Mouse (Mus musculus) v-Abl transformed pro-B cells (cell line): ENCODE measurements around the gene Otud7b.

Experiments used
- in situ Hi-C, 2 experiments: fragments of 400-800 bp; cut with MboI; formaldehyde crosslinking; loops; one replicate each; pipeline ENCODE4 v1.15.1; 2025; ENCODE audit not compliant: unreplicated experiment in 2 of 2

Otud7b gene

DNA sequence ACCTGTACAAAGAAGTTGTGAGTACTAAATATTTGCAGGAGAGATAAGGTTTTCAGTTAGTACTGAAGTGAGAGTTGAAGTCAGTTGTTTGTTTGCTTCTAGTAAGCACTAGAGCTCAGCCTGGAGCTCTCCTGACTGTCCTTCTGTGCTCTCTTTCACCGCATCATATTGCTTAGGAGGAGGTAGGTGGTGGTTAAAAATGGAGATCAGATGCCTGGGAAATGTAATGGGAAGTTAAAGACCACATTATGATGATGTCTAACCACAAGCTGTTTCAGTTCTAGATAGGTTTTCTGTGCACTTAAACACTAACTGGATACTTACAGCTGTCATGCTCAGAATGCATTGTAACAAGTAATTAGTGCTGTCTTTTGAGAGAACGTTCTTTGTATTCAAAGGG, 13.8 kb downstream of the Otud7b start:
- in situ Hi-C loops = no loop called here

DNA sequence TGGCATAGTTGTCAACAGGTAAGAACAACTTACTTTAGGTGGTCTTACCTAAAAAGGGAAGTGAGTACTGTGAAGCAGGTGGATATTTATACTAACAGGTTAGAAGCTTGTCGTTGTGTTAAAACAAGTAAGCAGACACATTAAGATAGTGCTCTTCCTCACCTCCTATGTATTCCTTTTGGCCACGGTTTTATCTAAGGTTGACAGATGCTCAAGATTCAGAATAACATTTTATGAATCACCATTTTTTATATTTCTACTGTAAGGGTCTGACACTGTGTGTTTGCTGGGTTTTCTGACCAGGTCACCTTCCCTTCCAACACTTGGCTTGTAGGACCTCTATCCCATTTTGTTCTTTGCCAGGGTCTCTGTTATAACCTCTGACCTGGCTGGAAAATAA, 14.4 kb downstream of the Otud7b start:
- in situ Hi-C loops = no loop called here

DNA sequence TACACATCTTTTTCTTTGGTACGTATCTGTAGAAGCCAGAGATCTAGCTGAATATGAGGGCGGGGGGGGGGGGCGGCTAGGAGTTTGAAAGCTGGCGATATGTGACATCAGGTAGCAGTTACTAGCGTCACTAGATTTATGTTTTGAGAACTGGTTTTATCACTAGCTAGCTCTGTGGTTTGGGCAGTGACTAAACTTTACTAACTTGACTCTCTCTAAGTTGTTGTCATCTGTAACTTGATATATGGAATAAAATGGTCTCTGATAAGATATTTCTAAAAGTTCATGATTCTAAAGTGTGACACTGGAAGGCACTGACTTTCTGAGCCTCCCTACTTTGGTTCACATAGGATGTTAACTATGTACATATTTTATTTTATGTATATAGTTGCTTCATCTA, 19.9 kb downstream of the Otud7b start:
- in situ Hi-C loops = no loop called here

- in situ Hi-C loops = no loop called here
Observed at GRCm38 (mm10) chr3:96128128-96128527, 23.8 kb downstream of the Otud7b start.

DNA sequence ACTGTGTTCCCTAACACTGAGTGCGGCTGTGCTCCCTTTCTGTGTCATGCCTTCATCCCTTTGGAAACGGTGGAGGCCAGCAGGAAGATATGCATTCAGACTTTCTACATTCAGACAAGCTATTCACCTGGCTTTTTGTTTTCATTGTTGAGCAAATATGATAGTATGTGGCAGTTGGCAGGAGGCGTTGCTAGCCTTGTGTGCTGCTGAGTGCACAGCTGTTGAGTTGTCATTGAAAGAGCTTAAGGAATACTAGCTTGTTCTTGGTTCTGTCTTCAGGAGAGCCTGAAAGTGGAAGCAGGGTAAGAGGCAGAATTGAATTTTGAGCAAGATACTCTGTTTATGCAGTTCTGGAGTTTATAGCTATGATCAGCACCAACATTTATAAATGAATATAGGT, 28.2 kb downstream of the Otud7b start:
- in situ Hi-C loops = no loop called here

DNA sequence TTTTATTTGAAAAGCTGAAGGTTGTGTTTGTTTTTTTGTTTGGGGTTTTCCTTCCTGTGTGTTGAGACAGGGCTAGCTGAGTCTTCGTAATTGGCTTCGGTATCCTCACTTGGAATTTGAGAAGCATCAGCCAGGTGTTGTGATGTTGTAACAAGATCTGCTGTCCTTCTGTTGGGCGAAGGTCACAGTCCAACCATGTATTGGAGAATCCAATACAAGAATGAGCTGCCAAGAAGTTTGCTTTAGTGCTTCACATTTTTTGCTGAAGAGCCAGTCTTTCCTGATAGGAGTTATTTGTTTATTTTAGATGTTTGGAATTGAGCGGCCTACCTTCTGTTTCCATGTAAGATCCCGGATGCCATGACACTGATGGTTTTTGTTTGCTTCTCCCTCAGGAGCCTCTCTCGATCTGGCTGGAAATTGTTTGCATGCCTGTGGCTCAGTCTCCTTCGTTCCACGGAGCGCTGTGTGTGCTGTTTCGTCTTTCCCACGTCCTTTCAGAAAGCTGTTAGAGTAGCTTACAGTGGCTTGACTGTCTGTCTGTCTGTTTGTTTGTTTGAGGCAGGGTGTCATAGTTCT, 29.1 kb downstream of the Otud7b start:
- in situ Hi-C loops = no loop called here

DNA sequence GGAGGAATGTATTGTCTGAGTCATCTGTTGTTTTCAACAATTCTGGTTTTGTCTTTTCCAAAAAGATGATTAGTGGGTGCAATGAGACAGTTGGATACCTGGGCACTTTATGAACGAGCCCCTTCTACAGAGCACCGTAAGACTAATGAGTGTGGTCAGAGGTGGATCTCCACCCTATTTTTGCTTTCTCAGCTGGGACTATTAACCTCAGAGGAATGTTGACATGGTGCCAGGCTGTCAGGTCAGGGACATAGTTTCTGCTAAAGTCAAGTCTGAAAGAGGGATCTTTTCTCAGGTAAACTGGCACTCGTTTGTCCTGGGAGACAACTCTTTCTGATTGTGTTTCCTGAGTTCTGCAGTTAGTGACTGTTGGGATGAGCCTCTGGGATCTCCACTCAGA, 30.7 kb downstream of the Otud7b start:
- in situ Hi-C loops = no loop called here

GRCm38 (mm10) chr3:96147950-96148349, 43.6 kb downstream of the Otud7b start:
- in situ Hi-C loops = loop anchor here (5.0 to 10.0 kb wide), 4 partner anchors 56 to 183 kb away; no protein-coding TSS in a partner anchor

- in situ Hi-C loops = no loop called here
Observed at GRCm38 (mm10) chr3:96151836-96152235, 47.5 kb downstream of the Otud7b start.

DNA sequence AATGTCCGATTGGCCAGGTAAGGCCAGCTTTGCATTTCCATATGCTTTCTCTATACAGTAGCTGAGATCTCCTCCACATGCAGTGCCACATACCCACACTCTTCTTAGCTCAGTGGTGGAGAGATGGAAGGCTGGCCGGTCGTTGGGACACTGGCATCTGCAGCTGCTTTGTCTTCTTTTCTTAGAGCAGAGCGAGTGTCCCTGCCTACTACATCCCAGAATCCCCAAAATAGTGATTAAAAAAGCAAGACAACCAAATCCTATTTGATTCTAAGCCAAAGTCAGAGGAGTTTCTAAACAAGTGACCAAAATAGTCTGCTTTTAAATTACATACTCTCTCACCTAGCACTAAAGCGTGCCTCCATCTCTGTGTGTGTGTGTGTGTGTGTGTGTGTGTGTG, 48.3 kb downstream of the Otud7b start:
- in situ Hi-C loops = no loop called here

GRCm38 (mm10) chr3:96155501-96155900, 51.2 kb downstream of the Otud7b start:
- in situ Hi-C loops = no loop called here

GRCm38 (mm10) chr3:96159820-96160219, 55.5 kb downstream of the Otud7b start:
- in situ Hi-C loops = no loop called here

DNA sequence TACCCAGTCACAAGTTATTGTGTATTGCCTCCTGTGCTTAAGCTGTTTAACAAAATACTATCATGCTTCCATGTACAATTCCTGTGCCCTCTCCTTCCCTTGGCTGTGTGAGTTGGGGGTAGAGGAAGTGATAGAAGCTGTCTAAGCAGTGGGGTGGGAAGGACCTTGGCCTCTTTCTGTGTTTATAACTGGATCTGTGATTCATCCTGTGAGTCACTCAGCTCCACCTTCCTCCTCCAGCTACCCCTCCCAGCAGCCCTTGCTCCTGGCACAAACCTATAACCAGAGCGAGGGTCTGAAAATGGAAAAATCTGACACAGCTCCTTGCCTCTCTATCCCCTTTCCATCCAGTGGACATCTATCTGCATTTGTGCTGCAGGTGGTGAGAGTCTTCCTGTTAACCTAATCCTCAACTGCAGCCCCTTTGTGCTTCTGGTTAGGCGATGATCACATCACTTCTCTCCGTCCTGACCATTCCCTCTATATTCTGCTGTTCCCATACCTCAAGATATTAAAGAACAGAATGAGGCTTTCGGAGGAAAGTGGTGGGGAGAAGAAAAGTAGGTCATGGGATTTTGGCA, 56.0 kb downstream of the Otud7b start:
- in situ Hi-C loops = no loop called here

DNA sequence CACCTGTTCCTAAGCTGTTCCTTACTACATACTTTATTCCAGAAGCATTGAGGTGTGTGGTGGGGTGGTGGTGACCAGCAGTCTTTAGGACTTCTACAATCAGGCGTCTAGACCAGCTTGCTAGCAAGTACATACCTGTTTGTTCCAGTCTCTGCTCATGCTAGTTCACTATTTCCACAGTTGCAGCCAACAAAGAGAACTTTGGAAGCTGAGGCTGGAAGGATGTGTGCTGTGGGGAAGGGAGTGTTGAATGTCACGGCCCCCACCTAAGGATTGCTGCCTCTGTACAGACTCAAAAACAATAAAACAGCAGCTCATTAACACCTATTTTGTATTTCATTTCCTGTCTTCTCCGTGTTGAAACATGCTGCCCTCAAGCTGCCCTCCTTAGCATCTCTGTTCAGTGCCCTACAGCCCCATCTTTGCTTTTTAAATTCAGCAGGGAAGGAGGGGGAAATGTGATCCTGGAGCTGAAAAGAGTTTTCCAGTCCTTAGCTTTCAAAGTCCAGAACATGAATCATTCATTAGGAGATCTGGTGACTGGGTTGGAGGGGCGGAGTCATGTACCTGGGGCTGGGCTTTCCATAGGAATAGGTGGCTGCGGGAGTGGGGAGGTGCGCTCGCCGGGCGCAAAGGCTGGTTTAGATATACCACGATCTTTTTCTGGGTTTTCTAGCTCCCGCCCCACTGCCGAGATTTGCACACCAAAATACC, 56.6 kb downstream of the Otud7b start:
- in situ Hi-C loops = no loop called here

- in situ Hi-C loops = no loop called here
Observed at GRCm38 (mm10) chr3:96161869-96162840, 57.8 kb downstream of the Otud7b start, which contains the start of gene Mtmr11. Mtmr11 (plus strand) TSS chr3:96162004.

DNA sequence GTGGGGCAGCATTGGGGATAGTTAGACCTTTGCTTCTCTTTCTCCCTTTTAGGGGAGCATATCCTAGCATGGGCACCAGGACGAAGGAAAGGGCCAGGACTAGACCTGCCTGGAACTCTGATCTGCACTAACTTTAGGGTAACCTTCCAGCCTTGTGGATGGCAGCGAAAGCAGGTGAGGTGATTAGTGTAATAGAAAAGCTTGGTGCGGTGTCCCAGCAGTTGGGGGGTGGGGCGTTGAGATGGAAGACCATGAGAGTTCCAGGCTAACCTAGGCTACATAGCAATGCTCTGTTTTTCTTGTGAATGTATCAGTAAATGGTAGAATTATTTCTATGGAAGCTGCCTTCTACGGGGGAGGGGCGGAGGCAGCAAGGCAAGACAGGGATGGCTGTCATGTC, 58.7 kb downstream of the Otud7b start:
- in situ Hi-C loops = no loop called here

DNA sequence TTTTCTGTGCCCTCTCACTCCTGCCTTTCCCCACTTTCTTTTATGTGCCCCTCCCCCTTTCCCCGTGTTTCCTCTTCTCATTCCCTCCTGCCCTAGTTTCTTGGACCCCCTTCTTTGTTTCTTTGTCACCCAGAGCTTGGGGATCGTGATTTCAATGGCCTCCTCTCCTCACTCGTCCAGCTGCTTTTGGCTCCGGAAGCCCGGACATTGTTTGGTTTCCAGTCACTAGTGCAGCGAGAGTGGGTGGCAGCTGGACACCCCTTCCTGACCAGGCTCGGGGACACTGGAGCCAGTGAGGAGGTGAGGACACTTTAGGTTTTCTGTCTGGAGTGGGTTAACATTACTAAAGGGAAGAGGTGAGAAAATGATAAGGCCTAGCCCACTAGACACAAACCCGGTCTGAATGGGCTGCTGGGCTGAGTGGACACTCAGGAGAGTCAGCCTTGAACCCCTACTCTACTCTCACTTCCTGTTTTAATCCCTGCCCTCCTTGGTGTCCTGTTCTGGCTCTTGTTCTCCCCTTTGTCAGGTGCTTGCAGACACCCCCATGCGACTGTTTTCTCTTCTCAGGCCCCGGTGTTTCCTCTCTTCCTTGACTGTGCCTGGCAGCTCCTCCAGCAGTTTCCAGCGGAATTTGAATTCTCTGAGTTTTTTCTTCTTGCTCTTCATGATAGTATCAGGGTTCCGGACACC, 64.3 kb downstream of the Otud7b start:
- in situ Hi-C loops = no loop called here

DNA sequence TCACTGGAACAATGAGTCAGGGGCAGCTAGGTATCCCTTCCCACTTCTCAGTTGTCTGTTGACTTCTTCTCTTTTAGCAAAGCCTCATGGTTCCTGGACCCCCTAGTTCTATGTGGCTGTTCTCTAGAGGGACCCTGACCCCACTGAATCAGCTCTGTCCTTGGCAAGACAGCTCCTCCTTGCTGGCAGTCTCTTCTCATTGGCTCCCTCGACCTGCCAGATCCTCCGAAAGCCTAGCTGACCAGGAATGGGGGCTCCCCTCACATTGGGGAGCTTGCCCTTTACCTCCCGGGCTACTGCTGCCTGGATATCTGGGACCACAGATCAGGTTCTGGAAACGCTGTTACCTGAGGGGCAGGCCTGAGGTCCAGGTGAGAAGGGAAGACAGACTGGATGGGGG, 65.9 kb downstream of the Otud7b start:
- in situ Hi-C loops = no loop called here

DNA sequence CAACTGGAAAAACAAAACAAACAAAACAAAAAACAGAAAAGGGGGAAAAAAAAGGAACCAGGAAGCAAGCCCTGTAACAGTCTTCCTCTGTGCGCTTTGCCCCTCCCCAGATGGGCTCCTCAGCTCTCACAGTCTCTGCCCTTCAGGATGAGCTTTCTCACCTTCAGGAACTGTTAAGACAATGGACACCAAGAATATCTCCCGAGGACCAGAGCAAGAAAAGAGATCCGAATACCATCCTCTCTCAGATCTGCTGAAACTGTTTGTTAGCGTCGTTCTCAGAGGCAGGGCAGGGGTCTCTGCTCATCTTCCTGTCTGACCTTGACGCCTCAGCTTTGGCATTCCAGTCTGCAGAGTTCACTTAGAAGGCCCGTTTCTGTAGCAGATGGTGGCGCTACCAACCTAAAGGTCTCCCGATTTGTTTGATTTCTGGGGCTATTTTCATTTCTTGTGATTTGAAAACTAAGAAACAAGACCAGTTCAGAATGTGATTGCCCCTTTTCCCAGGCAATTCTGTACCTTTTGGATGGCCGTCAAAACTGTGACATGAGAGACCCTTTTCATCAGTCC, 66.7 kb downstream of the Otud7b start:
- in situ Hi-C loops = no loop called here

DNA sequence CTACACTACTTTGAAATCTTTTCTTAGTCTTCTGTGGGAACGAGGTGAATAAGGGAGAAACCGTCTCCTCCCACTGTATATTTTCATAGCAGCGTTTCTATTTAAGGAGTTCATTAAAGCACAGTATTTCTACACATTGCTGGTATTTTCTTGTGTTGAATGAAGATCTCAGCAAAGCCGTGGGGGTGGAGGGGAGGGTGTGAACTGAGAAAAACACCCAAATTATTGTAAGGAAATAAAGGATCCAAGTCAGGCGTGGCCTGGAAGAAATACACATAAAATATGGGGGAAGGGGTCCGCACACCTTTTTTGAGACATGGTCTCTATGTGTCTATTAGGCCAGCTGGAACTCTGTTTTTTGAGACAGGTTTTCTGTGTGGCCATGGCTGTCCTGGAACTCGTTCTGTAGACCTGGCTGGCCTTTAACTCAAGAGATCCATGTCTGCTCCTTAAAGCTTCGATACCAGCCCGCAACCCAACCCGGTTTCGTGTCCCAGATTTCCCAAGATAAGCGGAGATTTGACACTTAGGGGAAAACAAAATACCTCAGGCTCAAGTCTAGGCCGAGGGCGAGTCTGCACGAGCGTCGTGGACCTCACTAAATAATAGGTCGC, 67.4 kb downstream of the Otud7b start:
- in situ Hi-C loops = no loop called here
